Mouse (Mus musculus) olfactory bulb, adult 2 months (tissue): Measurements from ENCODE around the gene Fosl2.

Experiments used
- CTCF ChIP-seq: fragments of 200-500 bp; IDR thresholded peaks from 2 replicates; pipeline ENCODE4 v1.5.1; 2012; ENCODE audit warnings: low read depth, mild to moderate bottlenecking, low read length, moderate library complexity; ENCODE audit not compliant: insufficient read depth
- POLR2A ChIP-seq: fragments of 200-500 bp; IDR thresholded peaks from 2 replicates; pipeline ENCODE4 v1.6.1; 2012; ENCODE audit warnings: mild to moderate bottlenecking, low read depth, low read length, moderate library complexity; ENCODE audit not compliant: insufficient read depth

DNA sequence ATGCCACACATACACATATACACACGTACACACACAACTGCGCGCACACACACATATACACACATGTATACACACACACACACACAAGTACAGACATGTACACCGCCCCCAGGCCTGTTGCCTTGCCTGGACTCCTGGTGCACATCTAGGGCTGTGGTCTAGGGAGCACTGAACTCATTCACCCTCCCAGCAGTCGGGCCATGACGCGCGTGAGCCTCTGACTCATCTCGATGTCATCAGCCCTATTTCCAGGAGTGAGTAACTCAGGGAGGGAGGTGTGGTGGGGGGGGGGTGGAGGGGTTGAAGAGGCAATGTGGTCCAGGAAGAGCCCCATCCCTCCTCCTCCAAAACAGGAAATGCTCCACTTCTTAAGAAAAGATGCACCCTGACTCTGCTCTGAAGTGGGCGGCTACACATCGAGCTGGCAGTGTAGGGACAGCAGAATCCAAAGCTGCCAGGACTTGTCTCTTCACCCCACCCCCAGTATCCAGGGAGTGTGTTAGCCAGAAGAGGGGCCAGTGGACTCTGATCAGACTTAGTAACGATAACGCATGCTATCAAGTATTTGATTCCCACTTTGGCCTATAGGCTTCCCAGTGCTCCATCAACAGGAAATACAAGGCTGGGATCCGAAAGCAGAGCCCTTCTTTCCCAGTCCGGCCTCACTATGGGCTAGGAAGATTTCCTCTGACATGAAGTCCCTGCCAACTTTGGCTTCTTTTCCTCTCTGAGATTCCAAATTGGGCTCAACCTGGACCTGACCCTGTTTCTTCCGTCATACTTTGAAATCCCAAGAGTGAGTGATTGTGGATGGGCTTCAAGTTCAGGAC lies 56.6 kb downstream of the Fosl2 start:
- TF ChIP-seq CTCF (no peak), POLR2A (no peak)
